Mouse (Mus musculus) right cerebral cortex, postnatal 4 days (tissue): Measurements from ENCODE around the gene Hoxa3.

Experiments used
- DNase-seq: peaks from one replicate; pipeline ENCODE4 v3.0.0-alpha.2; 2022

The Hoxa3 gene

DNA sequence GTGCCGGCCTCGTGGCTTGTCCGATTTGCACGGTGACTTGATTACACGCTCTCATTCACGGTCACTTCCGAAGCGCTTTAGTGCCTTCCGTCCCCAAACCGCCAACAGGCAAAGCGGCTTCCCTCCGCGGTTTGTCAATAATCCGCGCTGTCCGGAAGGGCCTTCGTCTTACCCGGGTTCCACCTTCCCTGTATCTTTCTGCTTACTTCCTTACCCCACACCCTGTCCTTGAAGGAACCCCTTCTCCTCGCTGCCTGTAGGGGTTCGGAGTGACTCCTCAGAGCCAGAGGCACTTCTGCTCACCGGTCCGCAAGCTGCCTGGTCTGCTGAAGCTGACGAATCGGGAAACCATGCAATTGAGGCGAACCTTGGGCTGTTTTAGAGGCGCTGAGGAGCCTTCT, 33.3 kb upstream of the Hoxa3 start:
- DNase-seq, result no peak

DNA sequence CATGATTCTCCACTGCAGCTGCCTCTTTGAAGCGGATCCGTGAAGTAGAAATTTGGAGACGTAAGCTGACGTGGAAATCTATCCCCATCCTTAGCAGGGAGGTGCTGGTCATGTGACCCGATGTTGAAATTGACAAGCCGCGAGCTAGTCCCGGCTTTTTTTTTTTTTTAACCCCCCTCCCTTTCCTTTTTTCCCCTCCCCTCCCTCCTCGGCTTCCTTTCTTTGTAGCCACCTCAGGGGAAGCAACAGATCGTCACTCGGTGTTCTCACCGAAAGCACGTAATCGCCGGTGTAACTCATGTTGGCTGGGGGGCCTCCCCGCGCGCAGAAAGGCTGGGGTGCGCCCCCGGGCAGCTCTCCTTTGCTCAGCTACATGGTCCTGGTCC, 32.6 kb upstream of the Hoxa3 start, which contains the start of gene Hoxa11:
Gene Hoxa11, minus strand, starts transcription at position 54 of the 386 bp plus-strand sequence.
- DNase-seq, result no peak

DNA sequence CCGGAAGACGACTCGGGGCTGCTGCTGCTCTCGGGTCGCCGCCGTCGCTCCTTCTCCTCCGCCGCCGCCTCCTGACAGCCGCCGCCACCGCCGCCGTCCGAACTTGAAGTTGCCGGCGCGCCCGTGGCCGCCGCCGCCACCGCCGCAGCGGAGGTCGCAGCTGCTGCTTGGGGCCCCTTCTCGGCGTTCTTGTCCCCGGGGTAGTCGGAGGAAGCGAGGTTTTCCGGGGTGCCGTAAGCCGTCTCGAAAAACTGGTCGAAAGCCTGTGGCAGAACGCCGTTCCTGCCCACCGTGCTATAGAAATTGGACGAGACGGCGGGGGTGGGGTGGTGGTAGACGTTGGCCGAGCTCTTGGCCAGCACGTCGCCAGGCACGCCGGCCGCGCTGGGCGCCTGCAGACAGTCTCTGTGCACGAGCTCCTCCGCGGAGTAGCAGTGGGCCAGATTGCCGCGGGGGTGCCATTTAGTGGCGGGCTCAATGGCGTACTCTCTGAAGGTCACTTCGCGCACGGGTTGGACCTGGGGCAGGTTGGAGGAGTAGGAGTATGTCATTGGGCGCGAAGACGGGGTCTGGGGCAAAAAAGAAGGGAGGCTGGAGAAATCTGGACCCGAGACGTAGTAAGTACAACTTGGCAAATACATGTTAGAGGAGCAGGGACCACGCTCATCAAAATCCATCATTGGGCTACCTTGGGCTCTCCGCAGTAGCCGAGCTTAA, 32.1 kb upstream of the Hoxa3 start:
- no peak for DNase-seq

DNA sequence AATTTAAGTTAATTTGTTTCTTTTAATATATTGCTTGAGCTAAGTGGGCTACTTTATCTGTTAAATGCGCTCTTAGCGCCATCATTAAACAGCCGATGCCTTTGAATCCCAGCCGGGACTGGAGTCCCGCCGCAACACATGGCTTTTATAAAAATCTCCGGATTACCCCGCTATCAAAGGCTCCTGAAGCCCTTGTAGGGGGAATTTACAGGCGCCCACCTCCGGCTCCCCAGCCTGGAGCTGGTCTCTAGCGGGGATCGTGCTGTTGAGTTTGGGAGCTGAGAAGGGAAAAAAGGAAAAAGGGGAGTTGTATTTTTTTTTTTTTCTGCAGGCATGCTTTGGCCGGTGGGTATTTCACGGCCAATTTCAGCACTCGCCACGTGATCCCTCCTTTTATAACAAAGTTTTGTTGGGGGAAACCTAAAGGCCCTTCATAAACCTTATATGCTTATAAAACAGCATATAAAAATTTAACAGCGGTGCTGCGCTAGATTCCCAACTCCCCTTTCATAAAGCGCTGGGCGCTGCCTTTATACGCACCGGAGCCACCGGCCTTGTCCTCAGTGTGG, 31.4 kb upstream of the Hoxa3 start:
- no peak for DNase-seq

DNA sequence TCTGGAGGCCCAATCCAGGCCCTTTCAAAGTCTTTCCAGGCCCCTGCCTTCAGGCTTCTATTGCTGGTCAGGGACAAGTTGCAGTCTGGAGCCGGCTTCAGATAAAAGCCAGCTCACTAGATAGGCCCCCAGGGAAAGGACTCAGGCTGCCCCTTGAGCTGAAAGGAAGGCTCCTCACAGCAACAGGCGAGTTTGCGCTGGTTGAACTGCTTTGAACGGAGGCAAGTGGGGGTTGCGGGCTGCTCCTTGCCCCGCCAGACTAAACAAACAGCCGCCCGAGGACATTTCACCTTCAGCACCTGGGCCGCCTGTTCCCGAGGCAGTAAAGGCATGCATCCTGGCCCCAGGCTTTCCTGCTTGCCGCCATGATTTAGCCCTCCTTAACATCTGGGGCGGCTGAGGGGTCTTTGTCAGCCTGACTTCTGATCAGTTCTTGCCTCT, 30.6 kb upstream of the Hoxa3 start:
- no peak for DNase-seq

DNA sequence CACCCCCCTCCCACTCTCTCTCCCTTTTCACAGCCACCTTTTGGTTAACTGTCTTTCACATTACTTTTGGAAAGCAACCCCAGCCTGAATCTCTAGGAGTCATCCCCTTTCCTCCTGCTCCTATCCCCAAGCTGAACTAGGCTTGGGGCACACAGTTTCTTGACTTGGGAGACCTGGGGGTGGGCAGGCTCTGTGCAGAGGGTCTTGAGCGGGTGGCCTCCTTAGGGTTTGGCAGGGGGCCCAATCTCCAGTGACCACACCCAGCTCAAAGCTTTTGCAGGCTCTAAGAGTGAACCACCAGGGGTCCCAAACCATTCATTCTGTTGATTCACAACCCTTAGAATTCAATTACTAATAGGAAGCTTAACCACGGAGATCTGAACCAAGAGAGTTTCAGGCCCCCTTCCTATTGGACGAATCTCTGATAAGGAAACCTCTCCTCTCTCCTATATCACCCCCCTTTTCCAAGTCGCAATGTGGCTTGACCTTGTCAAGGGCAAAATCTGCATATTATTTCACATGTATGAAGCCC, 29.7 kb upstream of the Hoxa3 start:
- no peak for DNase-seq

DNA sequence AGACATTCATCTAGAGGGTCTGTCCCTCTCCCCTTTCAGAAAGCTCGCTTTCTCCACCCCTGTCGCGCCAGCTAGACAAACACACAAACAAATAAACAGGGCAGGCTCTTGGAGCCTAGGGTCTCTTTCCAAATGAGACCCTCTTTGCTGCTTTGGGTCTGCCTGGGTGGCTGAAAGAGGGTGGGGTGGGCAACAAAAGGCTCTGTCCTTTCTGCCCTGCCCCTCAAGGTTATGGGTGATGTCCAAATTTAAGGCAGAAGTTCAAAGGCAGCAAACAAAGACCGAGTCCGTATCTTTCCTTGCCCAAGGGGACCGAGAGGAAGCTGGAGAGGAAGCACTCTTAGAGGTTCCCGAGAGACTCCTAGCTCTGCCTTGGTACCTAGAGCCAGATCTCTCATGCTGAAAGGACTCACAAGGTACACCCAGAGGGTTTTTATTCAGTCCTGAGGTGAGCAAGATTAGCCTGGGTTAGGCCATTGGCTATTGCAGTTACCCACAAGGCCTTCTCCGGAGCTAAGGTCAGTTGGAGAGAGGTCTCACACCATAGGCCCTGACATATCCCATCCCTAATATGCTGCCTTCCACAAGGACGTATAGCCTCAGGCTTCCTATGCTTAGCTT, 28.0 kb upstream of the Hoxa3 start:
- no peak for DNase-seq

DNA sequence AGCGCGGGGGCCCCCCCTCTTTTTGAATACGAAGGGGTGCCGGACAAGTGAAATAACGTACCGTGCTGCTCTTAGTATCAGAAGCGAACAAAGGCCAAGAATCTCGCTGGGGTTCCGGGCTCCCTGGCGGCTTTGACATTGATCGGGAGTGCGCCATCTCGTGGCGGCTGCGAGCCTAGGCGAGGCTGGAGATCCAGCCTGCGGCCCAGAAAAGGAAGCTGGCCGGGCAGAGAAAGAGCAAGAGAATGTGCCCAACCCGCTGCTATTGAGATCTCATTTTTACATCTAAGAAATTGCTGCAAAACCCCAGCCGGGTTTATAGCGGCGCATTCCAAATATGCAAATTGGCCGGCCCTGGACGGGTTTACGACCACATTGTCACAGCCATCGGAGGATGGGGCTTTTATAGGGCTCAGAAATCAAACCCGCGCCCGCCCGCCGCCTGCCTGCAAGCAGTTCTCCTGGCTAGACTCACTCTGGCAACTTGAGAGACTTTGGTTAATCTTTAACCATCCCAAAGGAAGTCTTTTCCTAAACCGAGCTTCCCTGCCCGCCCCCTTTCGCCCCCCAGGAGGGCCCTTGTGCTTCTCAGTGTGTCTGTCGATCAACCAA, 27.4 kb upstream of the Hoxa3 start, which contains the start of gene Hoxa10:
Gene Hoxa10, minus strand, starts transcription at position 466 of the 612 bp plus-strand sequence.
- DNase-seq, result peak; percentile 70

DNA sequence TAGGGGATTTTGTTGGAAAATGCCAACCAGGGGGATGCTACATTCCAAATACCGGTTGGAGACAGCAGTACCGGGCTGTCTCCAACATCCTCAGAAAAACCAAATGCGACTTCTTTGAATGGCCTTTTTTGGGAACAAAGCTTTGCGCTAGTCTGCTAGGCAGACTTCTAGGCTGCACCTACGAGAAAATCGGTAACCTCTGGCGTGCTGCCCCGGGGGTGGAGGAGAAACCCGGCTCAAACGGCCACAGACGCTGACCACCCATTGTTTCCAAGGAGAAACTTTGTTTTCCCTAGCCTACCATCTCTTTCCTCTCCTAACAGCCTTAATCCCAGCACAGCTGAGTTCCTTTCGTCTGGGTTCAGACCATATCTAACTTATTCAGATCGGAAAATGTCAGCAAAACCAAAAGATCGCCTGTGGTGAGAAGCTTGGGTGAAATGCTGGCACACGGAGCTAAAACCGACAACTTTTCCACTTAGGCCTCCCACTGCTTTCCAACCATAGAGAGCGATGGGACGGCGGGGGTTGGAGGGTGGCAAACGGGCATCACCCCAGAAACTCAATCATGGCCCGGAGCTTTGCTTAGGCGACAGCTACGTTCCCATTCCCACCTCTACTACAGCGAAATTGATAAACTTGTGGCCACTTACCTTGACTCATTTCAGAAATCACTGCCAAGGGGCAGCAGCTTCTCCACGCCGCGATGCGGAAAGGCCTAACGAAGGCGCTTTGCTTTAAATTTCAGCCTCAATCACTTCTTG, 26.7 kb upstream of the Hoxa3 start:
- DNase-seq, result no peak

DNA sequence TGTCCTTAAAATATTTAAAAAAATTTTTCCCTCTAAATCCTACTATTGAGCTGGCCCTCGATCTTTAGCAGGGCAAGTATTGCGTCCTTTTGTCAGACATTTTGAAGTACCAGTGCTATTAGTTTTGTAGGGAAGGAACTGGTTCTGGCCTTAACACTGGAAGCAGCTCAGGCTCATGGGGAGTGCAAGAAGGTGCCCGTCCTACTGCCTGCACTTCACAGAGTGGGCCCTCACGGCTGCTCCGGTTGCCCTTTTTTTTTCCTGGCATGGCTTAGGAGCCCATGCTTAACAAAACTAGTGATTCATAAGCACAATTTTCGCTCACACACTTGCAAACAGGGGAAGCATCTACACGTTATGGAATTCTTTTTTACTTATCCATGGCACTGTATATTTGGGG, 25.8 kb upstream of the Hoxa3 start:
- no peak for DNase-seq

DNA sequence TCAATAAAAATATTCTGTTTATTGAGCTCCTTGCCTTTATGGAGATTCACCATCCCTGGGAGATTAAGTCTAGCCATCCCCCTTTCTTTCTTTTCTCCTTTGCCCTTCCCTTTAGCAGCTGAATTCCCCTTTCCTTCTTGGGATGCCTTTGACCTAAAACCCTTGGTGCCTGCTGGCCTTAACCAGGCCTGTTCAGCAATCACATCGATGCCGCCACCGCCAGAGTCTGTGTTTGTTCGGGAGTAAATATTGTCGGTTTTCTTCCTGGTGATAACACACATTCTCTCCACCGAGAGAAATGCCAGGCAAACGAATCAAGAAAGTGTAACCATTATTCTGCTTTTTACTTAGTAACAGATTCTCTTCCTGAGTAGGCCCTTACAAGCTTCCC, 25.0 kb upstream of the Hoxa3 start:
- no peak for DNase-seq

DNA sequence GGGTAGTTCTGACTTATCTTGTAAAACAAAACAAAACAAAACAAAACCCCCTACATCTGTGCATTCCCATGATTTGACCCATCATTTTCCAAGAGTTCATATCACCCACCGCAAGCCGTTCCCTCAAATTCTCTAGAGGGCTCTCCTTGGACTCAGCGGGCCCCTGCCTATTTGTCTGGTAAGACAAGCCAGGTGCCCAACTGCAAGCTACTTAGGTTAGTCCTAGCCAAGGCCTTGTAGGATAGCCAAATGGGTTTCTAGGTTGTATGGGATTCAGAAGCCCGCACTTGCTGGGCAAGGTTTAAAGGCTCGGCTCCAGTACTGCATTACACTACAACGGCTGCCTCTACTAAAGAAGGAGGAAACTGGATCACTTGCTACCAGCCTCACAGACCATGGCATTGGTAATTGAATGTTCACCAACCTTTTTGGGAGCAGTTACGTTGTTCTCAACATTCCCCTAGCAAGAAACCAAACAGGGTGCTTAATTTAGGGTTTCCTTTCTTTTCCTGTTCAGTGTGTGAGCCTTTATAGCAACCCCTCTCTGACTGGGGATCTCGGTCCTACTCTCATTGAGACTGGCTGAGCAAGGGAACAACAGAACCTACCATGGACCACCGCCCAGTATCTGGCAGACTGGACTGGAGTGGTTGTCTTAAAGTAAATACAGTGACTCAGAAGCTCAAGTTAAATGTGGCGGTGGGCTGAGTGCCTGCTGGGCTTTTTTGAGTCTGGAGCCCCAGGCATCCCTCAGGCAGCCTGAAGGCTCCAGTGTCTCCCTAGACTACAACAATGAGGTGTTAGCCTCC, 24.4 kb upstream of the Hoxa3 start:
- DNase-seq, result no peak

DNA sequence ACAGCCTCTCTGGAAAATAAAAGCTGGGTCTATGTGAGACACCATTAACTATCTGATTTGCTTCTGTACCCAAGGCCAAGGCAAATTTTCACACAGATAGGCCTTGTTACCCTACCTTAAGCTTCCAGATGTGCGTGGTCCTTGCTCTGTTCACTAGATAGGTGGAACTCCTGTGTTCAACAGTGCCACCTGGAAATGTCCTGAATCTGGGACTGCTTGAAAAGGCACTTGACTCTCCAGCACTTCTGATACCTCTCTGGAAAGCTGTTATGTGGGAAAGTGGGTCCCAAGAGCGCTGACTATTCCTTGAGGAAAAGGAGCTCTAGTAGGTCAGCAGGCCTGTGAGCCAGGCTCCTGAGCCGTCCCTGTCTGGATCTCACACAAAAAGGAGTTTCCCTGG, 23.7 kb upstream of the Hoxa3 start:
- no peak for DNase-seq

DNA sequence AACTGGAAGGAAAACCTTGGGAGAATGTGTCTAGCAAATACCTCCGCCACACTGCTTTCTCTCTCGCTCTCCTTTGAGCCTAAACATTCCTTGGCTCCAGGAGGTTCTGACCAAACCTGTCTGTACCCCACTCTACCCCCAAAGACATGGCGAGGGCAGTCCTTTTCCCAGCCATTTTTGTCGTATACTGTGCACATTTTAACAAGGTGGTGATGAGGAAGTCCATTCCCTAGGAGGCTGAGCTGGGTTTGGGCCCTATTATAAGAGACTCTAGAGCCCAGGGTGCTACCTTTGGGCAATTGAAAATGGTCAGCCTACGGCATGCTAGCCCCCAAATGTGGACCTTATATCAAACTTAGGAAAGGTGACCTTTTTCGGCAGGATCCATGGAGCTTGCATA, 22.7 kb upstream of the Hoxa3 start:
- DNase-seq, result no peak

DNA sequence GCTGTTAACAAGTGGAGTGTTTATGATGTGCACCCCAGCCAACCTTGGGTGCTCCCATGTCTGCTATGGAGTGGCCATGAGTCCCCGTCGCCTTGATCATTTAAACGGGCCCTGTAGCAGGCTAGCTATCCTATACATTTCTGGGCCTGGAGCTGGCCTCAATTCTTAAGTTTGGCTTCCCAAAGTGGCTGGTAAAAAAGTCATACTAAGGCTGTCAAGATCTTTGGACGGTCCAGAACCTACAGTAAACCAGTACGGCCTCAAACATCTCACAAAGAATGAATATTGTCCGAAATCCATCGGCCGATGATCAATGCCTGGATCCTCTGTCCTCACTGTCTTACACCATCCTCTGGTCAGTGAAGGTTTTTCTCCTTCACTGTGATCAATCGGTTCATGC, 22.1 kb upstream of the Hoxa3 start:
- DNase-seq, result no peak

DNA sequence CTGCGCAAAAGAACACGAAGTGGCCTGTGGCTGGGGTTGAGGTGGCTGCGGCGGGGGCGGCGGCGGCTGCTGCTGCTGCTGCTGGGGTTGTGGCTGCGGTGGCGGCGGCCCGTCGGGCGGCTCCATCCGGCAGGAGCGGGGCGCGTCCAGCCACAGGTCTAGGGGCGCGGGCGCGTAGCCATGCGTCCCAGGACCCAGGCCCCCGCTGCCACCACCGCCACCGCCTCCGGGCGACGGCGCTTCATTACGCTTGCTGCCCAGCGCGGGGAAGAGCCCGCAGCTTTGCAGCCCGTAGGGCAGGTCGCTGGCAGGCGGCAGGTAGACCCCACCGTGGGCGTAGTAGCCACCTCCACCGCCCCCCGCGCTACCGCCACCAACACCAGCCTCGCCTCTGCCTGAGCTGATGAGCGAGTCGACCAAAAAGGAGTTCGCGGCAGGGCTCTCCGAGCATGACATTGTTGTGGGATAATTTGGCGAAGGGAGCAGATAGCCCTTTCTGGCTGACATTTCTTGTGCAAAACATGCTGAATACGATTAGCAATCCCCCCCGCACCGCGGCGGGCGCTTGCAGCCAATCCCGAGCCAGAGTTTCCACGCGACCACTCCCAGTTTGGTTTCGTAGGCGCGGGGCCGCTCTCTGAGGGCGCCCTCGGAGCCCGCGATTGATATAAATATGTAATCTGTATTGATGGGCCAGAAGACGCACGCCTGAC, 21.4 kb upstream of the Hoxa3 start:
- no peak for DNase-seq

DNA sequence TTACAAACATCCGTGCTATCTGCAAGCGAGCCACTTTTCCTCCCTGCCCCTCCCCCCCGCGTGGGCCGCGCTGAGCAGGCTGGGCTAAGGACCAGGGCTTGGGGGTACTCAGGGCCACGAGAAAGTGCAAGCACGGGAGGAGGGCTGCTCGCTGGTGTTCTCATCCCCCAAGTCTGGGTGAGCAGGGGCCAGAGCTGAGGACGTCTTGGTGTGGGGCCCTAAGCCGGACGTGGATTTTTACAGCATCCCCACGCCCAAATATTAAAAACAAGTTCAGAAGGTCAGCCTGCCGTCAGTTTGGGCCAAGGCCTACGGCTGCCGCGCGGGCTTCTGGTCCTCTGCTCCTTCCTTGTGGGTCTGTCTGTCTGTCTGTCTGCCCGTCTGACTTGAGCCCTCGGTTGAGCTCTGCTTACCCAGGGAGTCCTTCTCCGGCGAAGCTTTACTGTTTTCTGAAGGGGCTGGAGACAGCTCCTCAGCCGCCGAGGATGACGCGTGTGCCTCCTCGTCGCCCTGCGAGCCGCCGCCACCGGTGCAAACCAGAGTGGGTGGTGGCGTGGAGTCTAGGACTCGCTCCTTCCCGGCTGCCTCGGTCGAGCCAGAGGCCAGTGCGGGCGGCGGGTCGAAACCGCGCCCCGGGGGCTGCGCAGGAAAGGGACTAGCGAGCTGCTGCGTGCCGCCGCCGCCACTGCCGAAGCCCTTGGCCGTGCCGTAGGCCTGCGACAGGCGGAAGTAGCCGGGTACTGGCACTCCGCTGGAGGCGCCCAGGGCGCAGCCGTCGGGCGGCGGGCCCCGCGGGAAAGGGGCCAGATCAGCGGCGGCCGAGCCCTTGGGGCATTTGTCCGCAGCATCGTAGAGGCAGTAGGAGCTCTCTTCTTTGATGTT, 20.7 kb upstream of the Hoxa3 start:
- no peak for DNase-seq

DNA sequence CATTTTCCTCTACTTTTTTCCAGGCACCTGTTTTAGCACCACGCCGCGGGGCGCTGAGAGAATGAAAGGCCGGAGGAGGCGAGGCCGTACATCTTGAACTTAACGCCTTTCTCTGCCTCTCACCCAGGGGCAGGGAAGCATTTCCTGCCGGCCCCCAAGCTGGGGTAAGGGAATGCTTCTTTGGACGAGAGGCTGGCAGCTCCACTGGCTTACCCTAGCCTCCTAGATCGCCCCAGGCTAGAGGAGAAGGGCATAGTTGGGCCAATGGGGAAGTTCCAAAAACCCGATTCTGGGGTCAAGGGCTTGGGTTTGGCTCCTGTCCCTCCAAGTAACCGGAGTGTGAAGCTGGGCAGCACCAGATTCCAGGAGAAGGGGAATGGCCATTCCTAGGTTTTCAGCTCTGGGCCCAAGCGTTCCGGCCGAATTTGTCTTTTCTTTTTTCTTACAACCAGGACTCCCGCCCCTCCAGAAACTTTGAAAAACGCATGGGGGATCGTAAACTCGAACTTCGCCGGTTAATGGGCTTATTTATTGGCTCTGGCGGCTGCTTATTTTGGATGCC, 19.9 kb upstream of the Hoxa3 start:
- DNase-seq, result no peak

DNA sequence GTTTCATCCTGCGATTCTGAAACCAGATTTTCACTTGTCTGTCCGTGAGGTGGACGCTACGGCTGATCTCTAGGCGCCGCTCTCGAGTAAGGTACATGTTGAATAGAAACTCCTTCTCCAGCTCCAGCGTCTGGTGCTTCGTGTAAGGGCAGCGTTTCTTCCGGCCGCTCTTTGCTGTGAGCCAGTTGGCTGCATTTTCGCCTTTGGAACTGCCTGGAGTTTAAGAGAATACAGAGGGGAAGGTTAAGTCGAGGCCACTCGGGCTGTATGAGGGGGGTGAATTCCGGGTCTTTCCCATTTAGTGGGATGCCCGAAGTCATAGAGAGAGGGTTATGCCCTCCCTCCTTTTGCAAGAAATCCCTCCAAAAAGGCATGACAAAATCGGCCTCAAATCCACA, 19.4 kb upstream of the Hoxa3 start:
- no peak for DNase-seq
